Mouse (Mus musculus): Measurements from ENCODE around the gene Aip. TPM values are rescaled to one million over a fixed set of nuclear protein-coding genes. Genes with fewer than 3 reads are reported as not detected.
"Not testable (repeated sequence)": the region's sequence is repeated elsewhere in the genome, so short reads cannot be mapped to it uniquely, and the experiment has no call there.

Aip gene
- total RNA-seq, 4 experiments from 2014 or later: 85.7 to 96.3 (median 90.3) TPM

DNA sequence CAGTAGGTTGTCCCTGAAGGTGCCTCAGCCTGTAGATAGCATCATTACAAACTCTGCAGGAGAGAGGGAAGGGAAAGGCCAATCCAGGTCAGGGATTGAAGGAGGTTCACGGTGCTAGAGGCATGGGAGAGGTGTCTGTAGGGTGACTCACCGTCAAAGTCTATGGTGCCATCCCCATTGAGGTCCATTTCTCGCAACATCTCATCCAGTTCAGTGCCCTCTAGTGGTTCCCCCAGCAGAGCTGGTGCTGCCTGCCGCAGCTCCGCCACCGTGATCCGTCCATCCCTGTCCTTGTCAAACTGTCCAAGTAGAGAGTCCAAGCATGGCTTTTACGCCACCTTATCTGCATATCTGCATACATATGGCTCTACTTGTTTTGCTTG is 10.3 kb upstream of the Aip start:
- not testable (repeated sequence) for DNase-seq (ENCODE audit: low spot score in 2 of 2)

GRCm38 (mm10) chr19:4135229-4135962 is 9.7 kb upstream of the Aip start:
- not testable (repeated sequence) for DNase-seq (ENCODE audit: low spot score in 2 of 2)

GRCm38 (mm10) chr19:4134354-4134753 is 8.7 kb upstream of the Aip start:
- no peak for DNase-seq (ENCODE audit: low spot score in 2 of 2)

- no peak for DNase-seq (ENCODE audit: low spot score in 2 of 2)
These were observed 6.1 kb upstream of the Aip start for GRCm38 (mm10) chr19:4131768-4132167.

DNA sequence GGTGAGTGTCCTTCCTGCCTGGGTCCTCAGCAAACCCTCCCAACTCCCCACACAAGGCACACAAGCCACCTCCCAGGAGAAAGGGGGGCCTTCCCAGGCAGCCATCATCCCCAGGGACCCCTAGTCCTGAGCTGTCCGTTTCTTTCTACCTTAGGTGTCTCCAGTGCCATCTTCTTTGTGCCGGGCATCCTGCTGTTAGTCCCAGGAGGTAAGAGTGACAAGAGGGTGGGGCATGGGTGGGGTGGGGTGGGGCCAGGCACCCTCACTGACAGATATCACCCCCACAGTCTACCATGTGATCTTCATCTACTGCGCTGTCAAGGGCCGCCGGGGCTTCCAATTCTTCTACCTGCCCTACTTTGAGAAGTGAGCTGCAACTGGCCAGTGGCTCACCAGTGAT is 5.4 kb upstream of the Aip start:
- DNase-seq (ENCODE audit: low spot score in 2 of 2): no peak

GRCm38 (mm10) chr19:4130106-4130505 is 4.4 kb upstream of the Aip start:
- no peak for DNase-seq (ENCODE audit: low spot score in 2 of 2)

DNA sequence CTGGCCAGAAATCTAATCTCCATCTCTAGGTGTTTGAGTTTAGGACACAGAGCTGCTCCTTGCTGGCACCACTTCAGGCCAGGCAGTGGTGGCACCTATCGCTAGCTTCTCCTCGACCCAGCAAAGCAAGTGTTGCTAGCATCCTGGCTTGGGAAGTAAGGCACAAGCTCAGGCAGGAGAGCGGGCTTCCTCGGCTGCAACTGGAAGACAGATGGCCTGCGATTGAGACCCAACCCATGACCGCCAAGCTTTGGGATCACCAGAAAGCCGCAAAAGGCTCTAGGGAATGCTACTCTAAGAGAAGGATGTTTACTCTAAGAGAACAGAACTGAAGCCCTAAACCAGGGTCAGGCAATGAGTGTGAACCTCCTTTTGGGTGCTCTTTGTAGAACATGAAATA is 3.8 kb upstream of the Aip start:
- no peak for DNase-seq (ENCODE audit: low spot score in 2 of 2)

GRCm38 (mm10) chr19:4126759-4127495 is 1.3 kb upstream of the Aip start:
- no peak for DNase-seq (ENCODE audit: low spot score in 2 of 2)

DNA sequence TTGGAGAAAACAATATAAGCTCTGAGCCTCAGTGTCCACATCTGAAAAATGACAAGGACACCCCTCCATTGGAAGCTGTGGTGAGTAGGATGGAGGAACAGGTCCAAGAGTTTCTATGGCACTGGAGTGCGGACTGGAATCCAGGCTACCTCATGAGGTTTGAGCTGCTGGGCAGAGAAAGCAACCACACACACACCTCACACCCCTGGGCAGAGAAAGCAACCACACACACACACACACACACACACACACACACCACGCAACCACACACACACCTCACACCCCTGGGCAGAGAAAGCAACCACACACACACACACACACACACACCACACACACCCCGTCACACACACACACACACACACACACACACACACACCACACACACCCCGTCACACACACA is 390 bp downstream of the Aip start:
- not testable (repeated sequence) for DNase-seq (ENCODE audit: low spot score in 2 of 2)

DNA sequence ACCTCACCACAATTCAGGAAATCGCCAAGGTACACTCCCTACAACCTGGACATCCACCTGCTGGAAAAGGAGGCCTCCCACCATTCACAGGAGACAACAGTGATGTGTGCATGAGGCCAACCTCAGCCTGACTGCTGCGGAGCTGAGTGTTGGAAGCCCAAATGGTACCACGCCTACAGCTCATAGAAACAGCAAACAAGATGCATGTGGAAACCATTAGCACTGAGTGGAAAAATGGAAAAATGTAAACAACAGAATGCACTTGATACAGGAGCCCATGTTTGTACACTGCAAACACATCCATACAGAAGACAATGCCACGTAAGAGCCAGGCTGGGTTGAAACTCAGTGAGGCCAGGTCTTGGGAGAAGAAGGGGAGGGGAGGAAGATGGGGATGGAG is 1.2 kb downstream of the Aip start:
- no peak for DNase-seq (ENCODE audit: low spot score in 2 of 2)

DNA sequence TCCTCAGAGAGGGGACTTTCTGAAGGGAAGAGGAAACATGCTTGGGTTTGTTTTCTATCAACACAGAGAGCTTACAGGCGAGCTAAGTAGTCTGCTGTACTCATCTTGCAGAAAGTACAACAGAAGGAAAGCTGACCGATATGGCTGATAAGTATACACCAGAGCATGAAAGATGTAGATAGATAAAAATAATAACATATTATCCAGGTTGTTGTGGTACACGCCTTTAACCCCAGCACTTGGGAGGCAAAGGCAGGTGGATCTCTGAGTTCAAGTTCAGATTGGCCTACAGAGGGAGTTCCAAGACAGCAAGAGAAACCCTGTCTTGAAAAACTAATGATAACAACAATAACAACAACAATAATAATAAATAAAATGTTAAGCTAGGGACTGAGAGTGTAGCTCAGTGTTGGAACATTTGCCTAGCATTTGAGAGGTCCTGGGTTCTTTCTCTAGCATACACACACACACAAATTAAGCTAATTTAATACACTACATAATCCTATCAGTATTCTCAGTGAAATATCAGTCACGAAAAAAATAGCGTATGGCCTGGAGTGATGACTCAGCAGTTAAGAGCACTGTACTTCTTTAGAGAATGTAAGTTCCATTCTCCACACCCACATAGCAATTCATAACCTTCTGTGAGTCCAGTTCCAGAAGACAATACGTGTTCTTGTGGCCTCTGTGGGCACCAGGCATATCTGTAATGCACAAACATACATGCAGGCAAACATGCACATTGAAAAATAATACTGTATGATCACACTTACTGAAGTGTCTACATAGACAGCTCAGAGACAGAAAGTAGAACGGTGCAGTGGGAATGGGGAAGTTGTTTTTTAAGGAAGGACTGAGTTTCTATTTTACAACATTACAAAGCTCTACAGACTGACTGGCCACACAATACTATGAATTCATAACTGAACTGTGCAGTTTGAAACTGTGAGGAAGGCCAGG is 3.0 kb downstream of the Aip start:
- DNase-seq (ENCODE audit: low spot score in 2 of 2): no peak

DNA sequence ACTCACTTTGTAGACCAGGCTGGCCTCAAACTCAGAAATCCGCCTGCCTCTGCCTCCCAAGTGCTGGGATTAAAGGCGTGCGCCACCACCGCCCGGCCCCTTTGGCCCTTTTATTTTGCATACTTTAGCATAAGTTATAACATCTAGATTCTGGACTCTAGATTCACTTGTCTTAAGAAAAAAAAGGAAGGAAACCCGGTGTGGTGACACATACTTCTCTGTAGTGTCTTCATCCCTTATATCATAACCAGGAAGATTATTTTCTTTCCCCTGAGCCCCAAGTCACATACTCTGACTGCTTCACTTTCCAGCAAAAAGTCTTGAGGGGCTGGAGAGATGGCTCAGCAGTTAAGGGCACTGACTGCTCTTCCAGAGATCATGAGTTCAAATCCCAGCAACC is 3.8 kb downstream of the Aip start:
- not testable (repeated sequence) for DNase-seq (ENCODE audit: low spot score in 2 of 2)

DNA sequence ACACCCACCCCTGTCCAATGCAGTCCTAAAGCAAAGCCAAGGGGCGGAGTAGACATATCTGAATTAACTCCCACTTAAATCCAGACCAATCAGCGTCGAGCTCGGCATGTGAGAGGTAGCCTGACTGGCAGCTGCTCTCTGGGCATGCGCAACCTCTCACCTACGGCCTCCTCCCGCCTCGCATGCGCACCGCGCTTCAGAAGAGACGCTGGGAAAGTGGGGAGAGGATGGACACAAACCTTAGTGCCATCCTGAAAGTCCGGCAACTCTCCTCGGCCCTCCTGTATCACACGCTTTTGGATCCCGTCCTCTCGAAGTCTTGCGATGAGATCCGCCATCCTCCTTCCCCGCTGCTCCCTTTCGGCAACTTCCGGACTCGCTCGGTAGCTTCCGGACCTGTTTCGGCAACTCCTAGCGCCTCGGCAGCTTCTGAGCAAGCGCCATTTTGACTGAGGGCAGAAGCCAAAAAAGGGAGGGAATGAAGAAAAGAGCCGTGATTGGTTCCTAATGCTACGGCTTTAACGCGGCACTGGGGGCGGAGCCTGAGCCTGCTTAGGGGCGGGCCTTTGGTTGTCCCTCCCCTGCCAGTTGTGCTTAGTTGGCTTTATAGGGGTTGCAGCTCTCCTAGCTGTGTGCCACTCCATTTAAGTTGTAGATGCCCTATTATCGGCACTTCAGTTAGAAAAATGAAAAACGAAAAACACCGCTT is 4.4 kb downstream of the Aip start:
- DNase-seq (ENCODE audit: low spot score in 2 of 2): peak; percentile 98

DNA sequence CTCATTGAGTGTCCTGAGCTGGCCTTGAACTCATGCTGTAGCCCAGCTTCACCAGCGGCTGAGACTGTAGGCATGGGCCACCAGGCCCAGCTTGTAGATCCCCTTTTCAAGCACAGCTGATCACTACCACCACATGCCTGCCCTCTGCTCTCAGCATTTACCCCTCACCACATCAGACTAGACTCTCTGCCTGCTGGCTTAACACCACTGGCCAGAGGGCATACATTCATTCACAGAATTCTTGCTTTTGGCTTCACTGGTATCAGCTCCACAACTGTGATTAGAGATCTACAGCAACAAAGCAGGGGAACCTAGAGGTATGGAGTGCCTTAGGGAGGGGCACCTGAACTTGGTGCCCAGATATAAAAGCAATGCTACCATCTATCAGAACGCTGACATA is 5.2 kb downstream of the Aip start:
- DNase-seq (ENCODE audit: low spot score in 2 of 2): no peak

DNA sequence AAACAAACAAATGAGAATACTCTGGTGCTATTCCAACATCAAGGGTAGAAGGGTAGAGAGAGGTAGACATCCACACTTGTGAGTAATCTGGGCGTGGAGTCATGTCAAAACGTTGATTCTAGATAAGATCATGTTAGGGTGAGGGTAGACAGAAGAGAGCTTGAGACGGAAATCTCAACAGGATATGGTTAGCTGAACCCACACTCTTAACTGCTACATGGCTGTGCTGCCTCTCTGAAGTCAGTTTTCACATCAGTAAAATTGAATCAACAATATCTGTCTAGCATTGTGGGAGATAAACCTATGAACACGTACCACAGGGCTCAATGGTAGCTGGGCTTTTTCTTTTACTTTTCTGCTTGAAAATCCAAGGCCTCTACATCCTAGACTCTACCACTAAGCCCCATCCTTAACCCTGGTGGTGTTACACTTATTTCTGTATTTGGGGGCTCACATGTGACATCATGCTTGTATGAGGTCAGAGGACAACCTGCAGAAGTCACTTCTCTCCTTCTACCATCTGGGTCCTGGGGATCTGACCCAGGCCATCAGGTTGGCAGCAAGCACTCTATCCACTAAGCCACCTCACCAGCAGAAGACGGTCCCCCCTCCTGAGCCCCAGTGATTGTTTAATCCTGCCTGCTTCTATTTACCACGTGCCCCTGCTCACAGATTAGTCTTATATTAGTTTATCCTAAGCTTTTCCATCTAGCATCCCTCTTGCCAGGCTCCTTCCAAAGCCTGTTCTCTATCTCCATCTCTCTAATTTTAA is 5.8 kb downstream of the Aip start:
- no peak for DNase-seq (ENCODE audit: low spot score in 2 of 2)

DNA sequence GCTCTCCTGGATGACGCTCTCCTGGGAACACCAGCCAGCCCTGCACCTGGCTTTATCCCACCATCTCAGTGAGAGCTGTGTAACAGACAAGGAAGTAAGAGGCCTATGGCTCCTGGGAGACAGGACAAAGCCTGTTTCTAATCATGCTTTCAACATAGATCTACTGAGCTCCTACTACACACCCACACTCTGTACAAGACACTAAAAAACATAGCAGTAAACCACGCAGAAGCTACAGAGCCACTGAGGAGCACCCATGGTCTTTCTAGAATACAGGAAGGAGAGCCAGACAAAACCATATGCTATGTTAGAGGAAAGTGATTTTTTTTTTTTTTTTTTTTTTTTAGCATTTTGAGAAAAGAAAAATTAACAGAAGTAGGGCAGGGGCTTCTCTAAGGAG is 7.3 kb downstream of the Aip start:
- DNase-seq (ENCODE audit: low spot score in 2 of 2): no peak

GRCm38 (mm10) chr19:4117006-4117405 is 8.7 kb downstream of the Aip start:
- DNase-seq (ENCODE audit: low spot score in 2 of 2): no peak

- DNase-seq (ENCODE audit: low spot score in 2 of 2): no peak
These were observed 9.8 kb downstream of the Aip start for GRCm38 (mm10) chr19:4115816-4116215.

DNA sequence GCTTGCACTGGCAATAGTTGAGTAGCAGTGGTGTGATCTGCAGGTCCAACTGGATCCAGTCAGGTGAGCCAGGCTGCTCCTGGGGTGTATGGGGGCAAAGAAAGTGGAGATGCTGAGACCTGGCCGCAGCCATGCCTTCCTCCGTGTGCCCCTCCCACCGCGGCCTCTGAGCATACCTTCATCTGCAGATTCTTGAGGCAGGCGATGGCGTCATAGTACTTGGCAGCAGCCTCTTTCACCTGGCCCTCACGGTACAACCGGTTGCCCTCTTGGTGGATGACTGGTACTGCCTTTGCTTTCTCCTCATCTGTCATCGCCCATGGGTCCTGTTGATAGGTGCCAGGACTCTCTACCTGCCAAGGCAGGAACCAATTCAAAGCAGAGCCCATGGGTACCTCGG is 10.5 kb downstream of the Aip start:
- no peak for DNase-seq (ENCODE audit: low spot score in 2 of 2)

DNA sequence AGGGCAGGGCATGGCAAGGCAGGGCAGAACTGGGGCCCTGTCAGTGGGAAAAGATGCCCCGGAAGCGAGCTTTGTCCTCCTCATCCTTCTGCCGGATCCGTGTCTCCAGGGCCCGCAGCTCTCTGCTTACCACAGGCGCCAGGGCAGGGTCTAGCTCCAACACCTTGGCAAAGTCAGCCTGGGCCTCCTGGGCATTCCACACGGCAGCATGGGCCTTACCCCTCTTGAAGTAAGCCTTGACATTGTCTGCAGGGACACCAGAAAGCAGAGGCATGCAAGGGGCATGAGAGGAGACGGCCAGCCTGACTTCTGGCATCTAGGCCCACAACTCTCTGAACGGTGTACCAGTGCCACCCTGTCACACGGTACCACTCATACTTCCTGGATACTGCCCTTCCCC is 11.1 kb downstream of the Aip start:
- no peak for DNase-seq (ENCODE audit: low spot score in 2 of 2)
